Mouse (Mus musculus): ENCODE data around the gene Map3k12. TPM values are rescaled to one million over a fixed set of nuclear protein-coding genes. Genes with fewer than 3 reads are reported as not detected.

Gene Map3k12
- polyA plus RNA-seq, 1 experiment from 2014 or later: 43.9 TPM

GRCm38 (mm10) chr15:102515791-102516190 is 1.1 kb downstream of the Map3k12 start:
- ATAC-seq (ENCODE audit: low FRiP score): no peak
- H3K4me3 ChIP-seq (replicated peaks; ENCODE audit: low read length): peak overlapping the region; percentile 72
- 54% methylated on average over 4 of the region's 4 CpGs for WGBS
- peak overlapping the region; percentile 94 for H3K27ac ChIP-seq
- H3K9ac ChIP-seq: peak overlapping the region; percentile 87
- H3K27me3 ChIP-seq (ENCODE audit: control insufficient read depth, insufficient read depth, low read length): no peaks in the 10 kb centered on the region
- H3K4me2 ChIP-seq (replicated peaks): peak overlapping the region; percentile 69
- H3K4me1 ChIP-seq (replicated peaks; ENCODE audit: control insufficient read depth, insufficient read depth, low read length): peaks cover 50% of the 10 kb centered on the region
- no peaks in the 10 kb centered on the region for H3K9me3 ChIP-seq (ENCODE audit: control insufficient read depth, low read length)
- H3K36me3 ChIP-seq (replicated peaks; ENCODE audit: control insufficient read depth, insufficient read depth): peaks cover 3% of the 10 kb centered on the region; the same call in 1 of the 2 replicates
- no peak for DNase-seq (ENCODE audit: low spot score)

- Histone ChIP-seq H3K4me2 (replicated peaks) (peak overlapping the region; percentile 69), H3K4me3 (replicated peaks; ENCODE audit: low read length) (peak overlapping the region; percentile 72), H3K27ac (no peak overlapping the region), H3K36me3 (replicated peaks; ENCODE audit: control insufficient read depth, insufficient read depth) (no peaks in the 10 kb centered on the region), H3K4me1 (replicated peaks; ENCODE audit: control insufficient read depth, insufficient read depth, low read length) (peaks cover 51% of the 10 kb centered on the region), H3K27me3 (ENCODE audit: control insufficient read depth, insufficient read depth, low read length) (no peaks in the 10 kb centered on the region), H3K9me3 (ENCODE audit: control insufficient read depth, low read length) (no peaks in the 10 kb centered on the region), H3K9ac (peak overlapping the region; percentile 87)
- no peak for DNase-seq (ENCODE audit: low spot score)
- ATAC-seq (ENCODE audit: low FRiP score): no peak
- WGBS: 86% methylated on average over 2 of the region's 2 CpGs
Measured at GRCm38 (mm10) chr15:102515261-102515660, 1.6 kb downstream of the Map3k12 start.

DNA sequence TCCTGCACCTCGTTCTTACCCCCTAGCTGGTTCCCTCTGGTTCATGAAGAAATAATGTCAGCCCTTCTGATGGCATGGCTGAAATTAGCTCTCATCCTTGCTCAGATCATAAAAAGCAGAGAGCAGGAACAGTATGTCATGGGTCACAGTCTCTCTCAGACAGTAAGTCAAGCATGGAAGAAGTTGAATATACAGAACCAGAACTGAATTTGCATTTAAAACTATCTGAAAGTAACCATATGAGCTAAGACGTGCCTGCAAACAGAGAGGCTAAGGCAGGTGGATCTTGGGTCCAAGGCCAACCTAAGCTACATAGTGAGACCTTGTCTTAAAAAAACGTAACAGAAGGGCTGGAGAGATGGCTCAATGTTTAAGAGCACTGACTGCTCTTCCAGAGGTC is 3.9 kb downstream of the Map3k12 start:
- DNase-seq (ENCODE audit: low spot score) (no peak), ATAC-seq (ENCODE audit: low FRiP score) (no peak)
- no peaks in the 10 kb centered on the region for H3K9me3 ChIP-seq (ENCODE audit: control insufficient read depth, low read length)
- 0 out of 2 replicates have a peak overlapping the region, but pooled peaks have one; percentile 40 for H3K9ac ChIP-seq
- peaks cover 55% of the 10 kb centered on the region for H3K4me1 ChIP-seq (replicated peaks; ENCODE audit: control insufficient read depth, insufficient read depth, low read length)
- H3K36me3 ChIP-seq (replicated peaks; ENCODE audit: control insufficient read depth, insufficient read depth): peaks cover 11% of the 10 kb centered on the region; the same call in 1 of the 2 replicates
- H3K27ac ChIP-seq: peak overlapping the region; percentile 84
- H3K4me3 ChIP-seq (replicated peaks; ENCODE audit: low read length): no peak overlapping the region
- 76% methylated on average over 3 of the region's 3 CpGs for WGBS
- no peaks in the 10 kb centered on the region for H3K27me3 ChIP-seq (ENCODE audit: control insufficient read depth, insufficient read depth, low read length)
- H3K4me2 ChIP-seq (replicated peaks): no peak overlapping the region

GRCm38 (mm10) chr15:102512471-102512870 is 4.4 kb downstream of the Map3k12 start:
- Histone ChIP-seq H3K4me3 (replicated peaks; ENCODE audit: low read length) (no peak overlapping the region), H3K9me3 (ENCODE audit: control insufficient read depth, low read length) (no peaks in the 10 kb centered on the region), H3K4me1 (replicated peaks; ENCODE audit: control insufficient read depth, insufficient read depth, low read length) (peaks cover 55% of the 10 kb centered on the region), H3K27me3 (ENCODE audit: control insufficient read depth, insufficient read depth, low read length) (no peaks in the 10 kb centered on the region), H3K36me3 (replicated peaks; ENCODE audit: control insufficient read depth, insufficient read depth) (peaks cover 16% of the 10 kb centered on the region; the same call in 1 of the 2 replicates), H3K9ac (peak overlapping the region; percentile 40; the same call in 1 of the 2 replicates), H3K27ac (peak overlapping the region; percentile 84), H3K4me2 (replicated peaks) (peak overlapping the region; percentile 65; the same call in 1 of the 2 replicates)
- no peak for ATAC-seq (ENCODE audit: low FRiP score)
- no peak for DNase-seq (ENCODE audit: low spot score)

DNA sequence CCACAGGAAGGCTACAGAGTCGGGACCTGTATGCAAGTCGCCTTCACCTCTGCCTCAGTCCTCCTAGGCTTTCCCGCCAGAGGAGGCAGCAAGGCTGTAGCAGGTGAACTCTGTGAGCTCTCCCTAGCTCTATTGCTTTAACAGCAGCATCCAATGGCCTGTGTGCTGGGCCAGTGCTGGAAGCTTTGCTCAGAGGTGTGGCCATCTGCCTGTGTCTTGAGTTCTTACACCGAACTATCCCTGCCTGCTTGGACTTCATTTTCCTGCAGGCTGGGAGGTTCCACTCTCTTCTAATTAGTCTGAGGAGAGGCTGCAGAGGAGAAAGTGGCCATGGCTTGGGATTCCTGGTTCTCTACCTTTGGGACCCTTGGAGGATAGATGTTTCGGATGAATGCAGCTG is 4.9 kb downstream of the Map3k12 start:
- Histone ChIP-seq H3K27ac (peak overlapping the region; percentile 84), H3K36me3 (replicated peaks; ENCODE audit: control insufficient read depth, insufficient read depth) (peaks cover 18% of the 10 kb centered on the region; the same call in 1 of the 2 replicates), H3K4me1 (replicated peaks; ENCODE audit: control insufficient read depth, insufficient read depth, low read length) (peaks cover 55% of the 10 kb centered on the region), H3K9me3 (ENCODE audit: control insufficient read depth, low read length) (no peaks in the 10 kb centered on the region), H3K4me3 (replicated peaks; ENCODE audit: low read length) (no peak overlapping the region), H3K4me2 (replicated peaks) (peak overlapping the region; percentile 65), H3K27me3 (ENCODE audit: control insufficient read depth, insufficient read depth, low read length) (no peaks in the 10 kb centered on the region), H3K9ac (peak overlapping the region; percentile 40; the same call in 1 of the 2 replicates)
- WGBS: 25% methylated on average over 5 of the region's 5 CpGs
- DNase-seq (ENCODE audit: low spot score): no peak
- no peak for ATAC-seq (ENCODE audit: low FRiP score)

DNA sequence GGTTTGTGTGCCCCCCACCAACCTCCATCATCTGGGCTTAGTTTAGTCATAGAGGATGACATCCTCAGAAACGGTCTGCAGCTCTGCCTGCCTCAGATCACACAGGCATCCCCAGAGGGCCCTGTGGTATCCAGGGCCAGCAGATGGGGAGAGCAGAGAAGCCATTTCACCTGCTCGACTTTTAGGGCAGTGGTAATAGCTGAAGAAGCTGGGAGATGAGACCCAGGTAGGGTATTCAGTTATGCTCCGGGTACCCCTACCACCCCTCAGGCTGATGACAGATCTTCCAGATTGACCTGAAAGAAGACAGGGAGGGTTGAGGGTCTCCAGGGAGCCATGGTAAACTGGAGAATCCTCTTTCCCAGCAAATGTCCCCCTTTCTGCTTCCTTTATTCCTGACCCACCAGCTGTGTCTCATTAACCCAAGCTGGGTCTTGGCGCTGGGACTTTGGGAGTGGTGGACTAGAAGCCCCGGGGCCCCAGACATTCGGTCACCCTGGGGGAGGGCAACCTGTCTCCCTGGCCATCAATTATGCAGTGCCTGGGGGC is 5.5 kb downstream of the Map3k12 start:
- WGBS: 9% methylated on average over 6 of the region's 6 CpGs
- no peak for ATAC-seq (ENCODE audit: low FRiP score)
- no peaks in the 10 kb centered on the region for H3K27me3 ChIP-seq (ENCODE audit: control insufficient read depth, insufficient read depth, low read length)
- peaks cover 24% of the 10 kb centered on the region; the same call in 1 of the 2 replicates for H3K36me3 ChIP-seq (replicated peaks; ENCODE audit: control insufficient read depth, insufficient read depth)
- peak overlapping the region; percentile 65 for H3K4me2 ChIP-seq (replicated peaks)
- H3K27ac ChIP-seq: peak overlapping the region; percentile 84
- H3K9me3 ChIP-seq (ENCODE audit: control insufficient read depth, low read length): no peaks in the 10 kb centered on the region
- no peak for DNase-seq (ENCODE audit: low spot score)
- H3K9ac ChIP-seq: peak overlapping the region; percentile 64
- H3K4me3 ChIP-seq (replicated peaks; ENCODE audit: low read length): peak overlapping the region; percentile 44
- peaks cover 55% of the 10 kb centered on the region for H3K4me1 ChIP-seq (replicated peaks; ENCODE audit: control insufficient read depth, insufficient read depth, low read length)

DNA sequence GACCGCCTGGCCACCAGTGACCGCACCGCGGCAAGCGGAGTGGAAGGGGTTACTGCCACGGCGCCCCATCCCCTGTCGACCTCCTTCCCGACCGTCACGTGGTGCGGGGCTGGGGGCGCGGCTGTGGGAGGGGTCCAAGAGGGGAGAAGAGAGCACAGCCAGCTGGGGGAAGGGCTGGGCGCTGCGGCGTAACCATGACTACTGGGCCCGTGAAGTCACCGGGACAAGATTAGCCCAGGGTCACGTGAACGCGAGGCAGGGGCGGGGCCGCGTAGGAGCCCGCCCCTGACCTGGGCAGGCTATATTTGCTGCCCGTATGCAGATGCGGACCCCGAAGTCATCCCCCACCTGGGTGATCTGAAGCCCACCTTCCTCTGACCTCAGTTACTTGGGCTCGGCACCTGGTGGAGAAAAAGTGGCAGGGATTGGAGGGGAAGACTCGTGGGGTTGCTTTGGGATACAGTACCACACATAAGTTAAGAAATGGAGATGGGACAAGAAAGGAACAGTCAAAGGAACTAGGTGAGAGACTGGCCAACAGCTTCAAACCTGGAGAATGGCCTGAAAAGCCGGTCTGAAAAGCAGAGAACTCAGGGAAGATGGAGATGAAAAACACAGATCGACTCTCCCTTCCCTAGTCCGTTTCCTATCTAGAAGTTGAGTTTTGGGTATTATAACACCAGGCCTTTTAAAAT is 6.1 kb downstream of the Map3k12 start:
- ATAC-seq (ENCODE audit: low FRiP score): peak; percentile 94
- peaks cover 51% of the 10 kb centered on the region for H3K4me1 ChIP-seq (replicated peaks; ENCODE audit: control insufficient read depth, insufficient read depth, low read length)
- peak overlapping the region; percentile 84 for H3K27ac ChIP-seq
- peak; percentile 87 for DNase-seq (ENCODE audit: low spot score)
- 3% methylated on average over 34 of the region's 34 CpGs for WGBS
- peaks cover 30% of the 10 kb centered on the region for H3K36me3 ChIP-seq (replicated peaks; ENCODE audit: control insufficient read depth, insufficient read depth)
- H3K4me2 ChIP-seq (replicated peaks): peak overlapping the region; percentile 65
- peak overlapping the region; percentile 64 for H3K9ac ChIP-seq
- H3K9me3 ChIP-seq (ENCODE audit: control insufficient read depth, low read length): no peaks in the 10 kb centered on the region
- H3K4me3 ChIP-seq (replicated peaks; ENCODE audit: low read length): peak overlapping the region; percentile 44
- no peaks in the 10 kb centered on the region for H3K27me3 ChIP-seq (ENCODE audit: control insufficient read depth, insufficient read depth, low read length)

DNA sequence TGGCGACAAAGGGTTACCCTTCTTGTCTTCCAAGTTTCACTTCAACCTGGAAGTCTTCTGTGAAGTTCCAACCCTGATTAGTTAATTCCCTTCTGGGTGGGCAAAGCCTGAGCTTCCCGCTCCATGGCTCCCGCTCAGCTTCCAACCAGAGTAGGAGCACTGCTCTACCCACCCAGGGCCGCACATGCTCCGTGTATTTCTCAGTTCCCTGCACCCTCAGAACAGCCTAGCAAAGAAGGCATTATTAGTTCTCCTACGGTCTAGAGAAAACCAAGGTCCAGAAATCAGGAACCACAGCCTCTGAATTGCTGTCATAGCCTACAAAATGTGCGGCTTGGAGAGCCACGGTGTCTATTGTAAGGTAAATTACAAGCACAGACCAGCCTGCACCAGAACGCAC is 6.8 kb downstream of the Map3k12 start:
- Histone ChIP-seq H3K27me3 (ENCODE audit: control insufficient read depth, insufficient read depth, low read length) (no peaks in the 10 kb centered on the region), H3K4me2 (replicated peaks) (peak overlapping the region; percentile 65), H3K4me3 (replicated peaks; ENCODE audit: low read length) (peak overlapping the region; percentile 44), H3K36me3 (replicated peaks; ENCODE audit: control insufficient read depth, insufficient read depth) (peaks cover 36% of the 10 kb centered on the region), H3K27ac (peak overlapping the region; percentile 84), H3K9me3 (ENCODE audit: control insufficient read depth, low read length) (no peaks in the 10 kb centered on the region), H3K4me1 (replicated peaks; ENCODE audit: control insufficient read depth, insufficient read depth, low read length) (peaks cover 45% of the 10 kb centered on the region), H3K9ac (peak overlapping the region; percentile 64)
- ATAC-seq (ENCODE audit: low FRiP score) (peak; percentile 54), DNase-seq (ENCODE audit: low spot score) (peak; percentile 61)
- 6% methylated on average over 9 of the region's 9 CpGs for WGBS

DNA sequence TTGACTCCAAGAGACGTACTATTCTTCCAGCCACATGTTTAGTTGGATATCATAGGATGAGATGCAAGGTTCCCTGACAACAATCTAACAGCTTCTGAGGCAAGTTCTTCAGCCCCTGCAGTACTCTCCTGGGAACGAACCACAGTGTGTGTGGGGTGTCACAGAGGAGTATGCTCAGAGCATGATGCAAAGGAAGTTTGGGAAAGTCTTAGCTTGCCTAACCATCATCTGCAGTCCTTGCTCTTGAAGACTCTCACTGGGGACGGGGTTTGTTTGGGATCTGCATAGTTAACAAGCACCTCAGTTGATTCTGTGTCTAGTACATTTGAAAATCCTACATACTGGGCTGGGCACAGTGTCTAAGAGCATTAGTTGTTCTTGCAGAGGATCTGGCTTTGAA is 8.5 kb downstream of the Map3k12 start:
- Histone ChIP-seq H3K27me3 (ENCODE audit: control insufficient read depth, insufficient read depth, low read length) (no peaks in the 10 kb centered on the region), H3K9me3 (ENCODE audit: control insufficient read depth, low read length) (no peaks in the 10 kb centered on the region), H3K4me3 (replicated peaks; ENCODE audit: low read length) (no peak overlapping the region), H3K9ac (no peak overlapping the region), H3K4me2 (replicated peaks) (no peak overlapping the region), H3K27ac (no peak overlapping the region), H3K36me3 (replicated peaks; ENCODE audit: control insufficient read depth, insufficient read depth) (peaks cover 54% of the 10 kb centered on the region), H3K4me1 (replicated peaks; ENCODE audit: control insufficient read depth, insufficient read depth, low read length) (peaks cover 38% of the 10 kb centered on the region)
- no peak for DNase-seq (ENCODE audit: low spot score)
- 89% methylated on average over 3 of the region's 3 CpGs for WGBS
- ATAC-seq (ENCODE audit: low FRiP score): no peak

Data from hindbrain, embryonic 14.5 days (tissue).